Mouse (Mus musculus): Measurements from ENCODE around the gene Cldn9. TPM values are rescaled to one million over a fixed set of nuclear protein-coding genes. Genes with fewer than 3 reads are reported as not detected.
A peak's percentile ranks its signal among the peaks of the same experiment; 100 is the strongest.

Gene Cldn9
- polyA plus RNA-seq, 1 experiment from 2014 or later, result 0.12 TPM

- no peak within 1 kb of the TSS for H3K9ac ChIP-seq (replicated peaks)
- 0 out of 2 replicates have a peak, but pooled peaks cover 3% of the 10 kb centered on the region for H3K27me3 ChIP-seq (ENCODE audit: insufficient read depth, low read length)
- H3K4me1 ChIP-seq (ENCODE audit: insufficient read depth), result peaks cover 22% of the 10 kb centered on the region
- TF ChIP-seq CTCF (IDR thresholded peaks at IDR 0.05; ENCODE audit: low read depth) (no peak), EP300 (IDR thresholded peaks at IDR 0.05; ENCODE audit: low read depth) (no peak)
- H3K4me2 ChIP-seq (ENCODE audit: low read depth, low read length), result no peak within 1 kb of the TSS
- no peak for DNase-seq
- H3K4me3 ChIP-seq (ENCODE audit: low read depth, low read length), result no peak within 1 kb of the TSS
- H3K27ac ChIP-seq (ENCODE audit: low read depth), result no peak within 1 kb of the TSS
- H3K36me3 ChIP-seq (replicated peaks; ENCODE audit: insufficient read depth, low read length), result no peaks in the 10 kb centered on the region
- no peak for ATAC-seq
- no peaks in the 10 kb centered on the region for H3K9me3 ChIP-seq (ENCODE audit: low read length)
- whole genome bisulfite sequencing (ENCODE audit: insufficient replicate concordance), result 77% methylated on average over 7 of the region's 7 CpGs
Measured at GRCm38 (mm10) chr17:23722376-23723125, 38.7 kb upstream of the Cldn9 start, which contains the start of gene 1520401A03Rik. Gene 1520401A03Rik, minus strand, starts transcription at chr17:23722783.

- TF ChIP-seq CTCF (IDR thresholded peaks at IDR 0.05; ENCODE audit: low read depth), result no peak
- TF ChIP-seq EP300 (IDR thresholded peaks at IDR 0.05; ENCODE audit: low read depth), result no peak
- Histone ChIP-seq H3K4me3 (ENCODE audit: low read depth, low read length) (no peak overlapping the region), H3K4me2 (ENCODE audit: low read depth, low read length) (no peak overlapping the region), H3K4me1 (ENCODE audit: insufficient read depth) (peaks cover 16% of the 10 kb centered on the region), H3K27me3 (ENCODE audit: insufficient read depth, low read length) (0 out of 2 replicates have a peak, but pooled peaks cover 3% of the 10 kb centered on the region), H3K9ac (replicated peaks) (no peak overlapping the region), H3K36me3 (replicated peaks; ENCODE audit: insufficient read depth, low read length) (no peaks in the 10 kb centered on the region), H3K27ac (ENCODE audit: low read depth) (no peak overlapping the region), H3K9me3 (ENCODE audit: low read length) (no peaks in the 10 kb centered on the region)
- ATAC-seq, result no peak
- 63% methylated on average over 2 of the region's 2 CpGs for whole genome bisulfite sequencing (ENCODE audit: insufficient replicate concordance)
- DNase-seq, result no peak
Measured at GRCm38 (mm10) chr17:23721886-23722285, 38.1 kb upstream of the Cldn9 start.

- no peak overlapping the region for H3K27ac ChIP-seq (ENCODE audit: low read depth)
- H3K27me3 ChIP-seq (ENCODE audit: insufficient read depth, low read length), result 0 out of 2 replicates have a peak, but pooled peaks cover 3% of the 10 kb centered on the region
- 57% methylated on average over 1 of the region's 1 CpGs for WGBS (ENCODE audit: insufficient replicate concordance)
- TF ChIP-seq EP300 (IDR thresholded peaks at IDR 0.05; ENCODE audit: low read depth), result no peak
- no peak for TF ChIP-seq CTCF (IDR thresholded peaks at IDR 0.05; ENCODE audit: low read depth)
- no peak for ATAC-seq
- no peak overlapping the region for H3K9ac ChIP-seq (replicated peaks)
- H3K4me1 ChIP-seq (ENCODE audit: insufficient read depth), result peaks cover 7% of the 10 kb centered on the region
- no peak for DNase-seq
- no peaks in the 10 kb centered on the region for H3K9me3 ChIP-seq (ENCODE audit: low read length)
- H3K4me2 ChIP-seq (ENCODE audit: low read depth, low read length), result no peak overlapping the region
- H3K36me3 ChIP-seq (replicated peaks; ENCODE audit: insufficient read depth, low read length), result no peaks in the 10 kb centered on the region
- H3K4me3 ChIP-seq (ENCODE audit: low read depth, low read length), result no peak overlapping the region
Measured at GRCm38 (mm10) chr17:23719455-23719854, 35.6 kb upstream of the Cldn9 start.

GRCm38 (mm10) chr17:23717003-23717402 lies 33.2 kb upstream of the Cldn9 start:
- Histone ChIP-seq H3K4me2 (ENCODE audit: low read depth, low read length) (no peak overlapping the region), H3K9me3 (ENCODE audit: low read length) (no peaks in the 10 kb centered on the region), H3K27ac (ENCODE audit: low read depth) (no peak overlapping the region), H3K36me3 (replicated peaks; ENCODE audit: insufficient read depth, low read length) (no peaks in the 10 kb centered on the region), H3K4me1 (ENCODE audit: insufficient read depth) (peaks cover 5% of the 10 kb centered on the region), H3K4me3 (ENCODE audit: low read depth, low read length) (no peak overlapping the region), H3K9ac (replicated peaks) (no peak overlapping the region), H3K27me3 (ENCODE audit: insufficient read depth, low read length) (0 out of 2 replicates have a peak, but pooled peaks cover 3% of the 10 kb centered on the region)
- TF ChIP-seq EP300 (IDR thresholded peaks at IDR 0.05; ENCODE audit: low read depth) (no peak), CTCF (IDR thresholded peaks at IDR 0.05; ENCODE audit: low read depth) (no peak)
- WGBS (ENCODE audit: insufficient replicate concordance), result 52% methylated on average over 2 of the region's 2 CpGs
- no peak for DNase-seq
- ATAC-seq, result no peak

GRCm38 (mm10) chr17:23706212-23706611 lies 22.4 kb upstream of the Cldn9 start:
- Histone ChIP-seq H3K4me3 (ENCODE audit: low read depth, low read length) (no peak overlapping the region), H3K4me1 (ENCODE audit: insufficient read depth) (no peaks in the 10 kb centered on the region), H3K4me2 (ENCODE audit: low read depth, low read length) (no peak overlapping the region), H3K27me3 (ENCODE audit: insufficient read depth, low read length) (peaks cover 12% of the 10 kb centered on the region; the same call in 1 of the 2 replicates), H3K9me3 (ENCODE audit: low read length) (no peaks in the 10 kb centered on the region), H3K9ac (replicated peaks) (no peak overlapping the region), H3K36me3 (replicated peaks; ENCODE audit: insufficient read depth, low read length) (no peaks in the 10 kb centered on the region), H3K27ac (ENCODE audit: low read depth) (no peak overlapping the region)
- ATAC-seq (peak; percentile 66), DNase-seq (peak; percentile 82)
- TF ChIP-seq EP300 (IDR thresholded peaks at IDR 0.05; ENCODE audit: low read depth), result no peak
- TF ChIP-seq CTCF (IDR thresholded peaks at IDR 0.05; ENCODE audit: low read depth), result peak; percentile 92
- 0% methylated on average over 3 of the region's 3 CpGs for WGBS (ENCODE audit: insufficient replicate concordance)

- no peak for ATAC-seq
- peaks cover 17% of the 10 kb centered on the region for H3K27me3 ChIP-seq (ENCODE audit: insufficient read depth, low read length)
- 78% methylated on average over 7 of the region's 7 CpGs for WGBS (ENCODE audit: insufficient replicate concordance)
Measured at GRCm38 (mm10) chr17:23705525-23706104, 21.8 kb upstream of the Cldn9 start.

More at GRCm38 (mm10) chr17:23705525-23706104, 21.8 kb upstream of the Cldn9 start:
- Histone ChIP-seq H3K9ac (replicated peaks) (no peak overlapping the region), H3K27ac (ENCODE audit: low read depth) (no peak overlapping the region), H3K4me1 (ENCODE audit: insufficient read depth) (no peaks in the 10 kb centered on the region), H3K4me3 (ENCODE audit: low read depth, low read length) (no peak overlapping the region), H3K4me2 (ENCODE audit: low read depth, low read length) (no peak overlapping the region), H3K9me3 (ENCODE audit: low read length) (no peaks in the 10 kb centered on the region), H3K36me3 (replicated peaks; ENCODE audit: insufficient read depth, low read length) (no peaks in the 10 kb centered on the region)
- TF ChIP-seq CTCF (IDR thresholded peaks at IDR 0.05; ENCODE audit: low read depth) (no peak), EP300 (IDR thresholded peaks at IDR 0.05; ENCODE audit: low read depth) (no peak)
- no peak for DNase-seq

All from liver, postnatal 0 days (tissue).